Mouse (Mus musculus): ENCODE data around the gene Nop2. TPM values are rescaled to one million over a fixed set of nuclear protein-coding genes. Genes with fewer than 3 reads are reported as not detected.
A peak's percentile ranks its signal among the peaks of the same experiment; 100 is the strongest.

Gene Nop2
- total RNA-seq, 1 experiment from 2014 or later, result 23.2 TPM

DNA sequence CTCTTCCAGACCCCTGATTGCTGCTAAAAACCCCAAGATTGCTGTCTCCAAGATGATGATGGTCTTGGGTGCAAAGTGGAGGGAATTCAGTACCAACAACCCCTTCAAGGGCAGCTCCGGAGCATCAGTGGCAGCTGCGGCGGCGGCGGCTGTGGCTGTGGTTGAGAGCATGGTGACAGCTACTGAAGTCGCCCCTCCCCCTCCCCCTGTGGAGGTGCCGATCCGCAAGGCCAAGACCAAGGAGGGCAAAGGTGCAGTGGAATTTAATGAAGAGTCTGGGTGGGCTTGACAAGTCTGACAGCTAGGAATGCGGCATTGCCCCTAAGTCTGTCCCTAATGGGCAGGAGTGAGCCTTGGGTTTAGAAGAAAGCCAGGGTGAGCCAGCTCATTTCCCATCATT, 30.3 kb upstream of the Nop2 start:
- no peak for ATAC-seq (replicated peaks; ENCODE audit: insufficient number of reproducible peaks, low FRiP score, low TSS enrichment, poor library complexity, severe bottlenecking)

- ATAC-seq (replicated peaks; ENCODE audit: insufficient number of reproducible peaks, low FRiP score, low TSS enrichment, poor library complexity, severe bottlenecking), result no peak
These were observed 27.5 kb upstream of the Nop2 start for GRCm38 (mm10) chr6:125104223-125104622.

DNA sequence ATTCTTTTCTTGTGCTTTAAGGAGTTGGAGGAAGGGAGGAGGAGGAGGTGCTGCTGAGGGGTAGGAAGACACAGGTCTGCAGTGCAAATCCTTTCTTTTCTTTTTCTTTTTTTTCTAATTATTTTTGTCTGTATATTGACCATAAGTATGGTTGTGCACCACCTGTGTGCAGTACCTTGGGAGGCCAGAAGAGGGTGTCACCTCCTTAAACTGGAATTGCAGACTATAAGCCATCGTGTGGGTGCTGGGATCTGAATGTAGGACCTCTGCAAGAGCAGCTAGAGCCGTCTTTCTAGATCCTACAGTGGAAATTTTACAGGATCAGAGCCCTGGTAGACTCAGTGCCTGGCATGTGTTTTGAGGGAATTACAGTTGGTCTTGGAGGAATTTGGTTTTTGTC, 24.0 kb upstream of the Nop2 start:
- ATAC-seq (replicated peaks; ENCODE audit: insufficient number of reproducible peaks, low FRiP score, low TSS enrichment, poor library complexity, severe bottlenecking), result no peak

GRCm38 (mm10) chr6:125109371-125109770, 22.3 kb upstream of the Nop2 start:
- ATAC-seq (replicated peaks; ENCODE audit: insufficient number of reproducible peaks, low FRiP score, low TSS enrichment, poor library complexity, severe bottlenecking), result no peak

DNA sequence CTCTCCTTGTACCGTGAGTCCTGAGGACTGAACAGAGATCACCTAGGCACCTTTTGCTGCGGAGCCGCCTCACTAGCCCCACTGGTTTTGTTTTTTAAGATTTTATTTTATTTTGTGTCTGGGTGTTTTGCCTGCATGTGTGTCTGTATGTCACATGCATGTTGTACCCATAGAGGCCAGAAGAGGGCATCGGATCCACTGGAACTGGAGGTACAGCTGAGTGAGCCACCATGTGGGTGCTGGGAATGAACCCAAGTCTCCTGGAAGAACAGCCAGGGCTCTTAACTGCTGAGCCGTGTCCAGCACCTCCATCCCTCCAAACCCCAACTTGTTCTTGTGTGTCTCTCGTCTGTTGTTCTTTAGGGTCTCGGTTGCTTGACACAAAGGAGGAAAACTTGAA, 20.8 kb upstream of the Nop2 start:
- ATAC-seq (replicated peaks; ENCODE audit: insufficient number of reproducible peaks, low FRiP score, low TSS enrichment, poor library complexity, severe bottlenecking), result no peak

DNA sequence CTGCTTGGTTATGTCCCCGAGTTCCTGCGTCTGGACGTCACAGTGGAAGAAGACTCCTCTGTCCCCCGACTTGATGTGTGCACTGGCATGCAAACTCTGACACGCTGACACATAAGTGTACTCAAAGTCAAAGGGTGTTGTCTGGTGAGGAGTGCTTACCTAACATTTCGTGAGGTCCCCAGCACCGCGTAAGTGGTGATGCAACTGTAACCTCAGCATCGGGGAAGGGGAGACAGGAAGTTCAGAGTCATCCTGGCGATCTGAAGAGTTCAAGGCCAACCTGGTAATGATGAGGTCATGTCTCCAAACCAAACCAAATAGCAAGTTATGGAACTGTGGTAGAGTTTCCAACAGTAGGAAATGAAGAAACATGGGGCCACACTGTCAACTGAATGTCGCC, 19.2 kb upstream of the Nop2 start:
- ATAC-seq (replicated peaks; ENCODE audit: insufficient number of reproducible peaks, low FRiP score, low TSS enrichment, poor library complexity, severe bottlenecking), result 0 out of 2 replicates have a peak, but pooled peaks have one; percentile 28

GRCm38 (mm10) chr6:125119387-125119786, 12.3 kb upstream of the Nop2 start:
- no peak for ATAC-seq (replicated peaks; ENCODE audit: insufficient number of reproducible peaks, low FRiP score, low TSS enrichment, poor library complexity, severe bottlenecking)

GRCm38 (mm10) chr6:125128724-125129123, 3.0 kb upstream of the Nop2 start:
- no peak for ATAC-seq (replicated peaks; ENCODE audit: insufficient number of reproducible peaks, low FRiP score, low TSS enrichment, poor library complexity, severe bottlenecking)

- no peak for ATAC-seq (replicated peaks; ENCODE audit: insufficient number of reproducible peaks, low FRiP score, low TSS enrichment, poor library complexity, severe bottlenecking)
These were observed 1.9 kb upstream of the Nop2 start for GRCm38 (mm10) chr6:125129710-125130402.

GRCm38 (mm10) chr6:125132470-125132869, 761 bp downstream of the Nop2 start:
- ATAC-seq (replicated peaks; ENCODE audit: insufficient number of reproducible peaks, low FRiP score, low TSS enrichment, poor library complexity, severe bottlenecking), result no peak

- ATAC-seq (replicated peaks; ENCODE audit: insufficient number of reproducible peaks, low FRiP score, low TSS enrichment, poor library complexity, severe bottlenecking), result no peak
These were observed 5.4 kb downstream of the Nop2 start for GRCm38 (mm10) chr6:125137002-125137671.

- ATAC-seq (replicated peaks; ENCODE audit: insufficient number of reproducible peaks, low FRiP score, low TSS enrichment, poor library complexity, severe bottlenecking), result no peak
These were observed 8.0 kb downstream of the Nop2 start for GRCm38 (mm10) chr6:125139747-125140146.

GRCm38 (mm10) chr6:125142436-125142835, 10.7 kb downstream of the Nop2 start:
- ATAC-seq (replicated peaks; ENCODE audit: insufficient number of reproducible peaks, low FRiP score, low TSS enrichment, poor library complexity, severe bottlenecking), result no peak

- ATAC-seq (replicated peaks; ENCODE audit: insufficient number of reproducible peaks, low FRiP score, low TSS enrichment, poor library complexity, severe bottlenecking), result no peak
These were observed 11.4 kb downstream of the Nop2 start for GRCm38 (mm10) chr6:125143128-125143527.

- ATAC-seq (replicated peaks; ENCODE audit: insufficient number of reproducible peaks, low FRiP score, low TSS enrichment, poor library complexity, severe bottlenecking), result no peak
These were observed 12.2 kb downstream of the Nop2 start for GRCm38 (mm10) chr6:125143904-125144303.

DNA sequence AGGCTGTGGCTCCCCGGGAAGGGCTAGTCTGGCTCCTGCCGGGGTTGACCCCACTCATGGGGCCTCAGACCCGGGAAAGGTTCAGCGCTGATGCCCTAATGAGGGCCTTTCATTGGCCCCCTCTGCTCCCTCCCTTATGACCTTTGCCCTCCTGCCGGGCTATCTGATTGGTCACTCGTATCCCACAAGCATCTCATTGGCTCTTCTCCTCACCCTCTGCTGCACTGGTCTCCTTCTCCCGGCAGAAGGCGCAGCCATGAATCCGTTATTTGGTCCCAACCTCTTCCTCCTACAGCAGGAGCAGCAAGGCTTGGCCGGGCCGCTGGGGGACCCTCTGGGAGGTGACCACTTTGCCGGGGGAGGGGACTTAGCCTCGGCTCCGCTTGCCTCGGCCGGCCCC, 13.3 kb downstream of the Nop2 start, which contains the start of gene Iffo1:
TSS of gene Iffo1 (plus strand) at position 241 of the 400 bp plus-strand sequence.
- peak; percentile 92 for ATAC-seq (replicated peaks; ENCODE audit: insufficient number of reproducible peaks, low FRiP score, low TSS enrichment, poor library complexity, severe bottlenecking)

DNA sequence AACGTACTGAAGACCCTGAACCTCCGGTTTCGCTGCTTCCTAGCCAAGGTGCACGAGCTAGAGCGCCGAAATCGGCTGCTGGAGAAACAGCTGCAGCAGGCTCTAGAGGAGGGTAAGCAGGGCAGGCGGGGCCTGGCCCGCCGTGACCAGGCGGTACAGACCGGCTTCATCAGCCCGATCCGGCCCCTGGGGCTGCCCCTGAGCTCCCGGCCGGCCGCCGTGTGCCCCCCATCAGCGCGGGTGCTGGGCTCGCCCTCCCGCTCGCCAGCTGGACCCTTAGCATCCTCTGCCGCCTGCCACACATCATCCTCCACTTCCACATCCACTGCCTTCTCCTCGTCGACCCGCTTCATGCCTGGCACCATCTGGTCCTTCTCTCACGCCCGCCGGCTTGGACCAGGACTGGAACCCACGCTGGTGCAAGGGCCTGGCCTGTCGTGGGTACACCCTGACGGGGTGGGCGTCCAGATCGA, 13.8 kb downstream of the Nop2 start:
- ATAC-seq (replicated peaks; ENCODE audit: insufficient number of reproducible peaks, low FRiP score, low TSS enrichment, poor library complexity, severe bottlenecking), result no peak

DNA sequence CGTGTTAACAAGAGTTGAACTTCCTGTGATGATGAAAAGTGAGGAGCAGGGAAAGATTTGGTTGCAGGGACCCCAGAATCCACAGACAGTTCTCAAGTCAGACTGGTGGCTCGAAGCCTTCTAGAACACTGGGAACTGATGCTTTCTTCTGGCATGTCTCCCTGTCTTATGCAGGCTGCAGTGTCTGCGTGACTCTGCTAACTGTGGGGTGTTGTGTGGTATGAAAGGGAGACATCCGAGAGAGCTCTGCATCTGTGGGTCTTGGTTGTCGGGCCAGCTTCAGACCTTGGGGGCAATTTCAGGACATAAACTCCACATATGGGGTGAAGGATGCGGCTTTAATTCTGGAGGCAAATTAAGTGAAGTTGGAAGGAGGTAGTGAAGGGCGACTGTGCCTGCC, 14.4 kb downstream of the Nop2 start:
- ATAC-seq (replicated peaks; ENCODE audit: insufficient number of reproducible peaks, low FRiP score, low TSS enrichment, poor library complexity, severe bottlenecking), result no peak

GRCm38 (mm10) chr6:125146797-125147196, 15.1 kb downstream of the Nop2 start:
- peak; percentile 44 for ATAC-seq (replicated peaks; ENCODE audit: insufficient number of reproducible peaks, low FRiP score, low TSS enrichment, poor library complexity, severe bottlenecking)

DNA sequence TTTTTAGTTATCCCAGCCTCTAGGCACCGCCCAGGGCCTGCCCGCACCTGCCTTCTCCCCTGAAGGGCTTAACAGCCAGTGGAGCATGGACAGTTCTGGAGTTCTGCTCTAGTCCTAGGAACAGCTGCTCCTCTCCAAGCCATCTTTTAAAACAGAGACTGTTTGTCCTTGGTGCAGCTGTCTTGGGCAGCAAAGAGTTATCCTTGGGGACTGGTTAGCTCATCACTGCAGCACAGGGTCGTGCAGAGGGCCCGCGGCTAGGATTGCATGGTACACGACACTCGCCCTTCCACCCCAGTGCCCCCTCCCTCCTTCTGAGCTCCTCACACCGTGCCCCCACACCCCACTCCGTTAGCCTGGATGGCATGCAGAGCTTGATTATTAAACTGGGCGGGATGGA, 15.6 kb downstream of the Nop2 start:
- ATAC-seq (replicated peaks; ENCODE audit: insufficient number of reproducible peaks, low FRiP score, low TSS enrichment, poor library complexity, severe bottlenecking), result no peak
